Mouse (Mus musculus) embryonic fibroblast, embryonic 13.5 days (primary cell): Measurements from ENCODE around the gene Marveld1. TPM values are rescaled to one million over a fixed set of nuclear protein-coding genes. Genes with fewer than 3 reads are reported as not detected.
A peak's percentile ranks its signal among the peaks of the same experiment; 100 is the strongest.

ENCODE experiments used
- H3K27ac ChIP-seq: 2 replicates; pipeline ENCODE4 v1.5.1; 2012; ENCODE audit warnings: low read length, control low read depth, inconsistent platforms; ENCODE audit not compliant: insufficient read depth
- H3K4me1 ChIP-seq: 2 replicates; pipeline ENCODE4 v1.6.1; 2011; ENCODE audit warnings: low read length; ENCODE audit not compliant: control insufficient read depth, insufficient read depth
- H3K4me3 ChIP-seq: 2 replicates; pipeline ENCODE4 v1.5.1; 2011; ENCODE audit warnings: mild to moderate bottlenecking, control low read depth, low read length; ENCODE audit not compliant: insufficient read depth
- CTCF ChIP-seq: IDR thresholded peaks from 2 replicates; pipeline ENCODE4 v1.5.1; 2011; ENCODE audit warnings: mild to moderate bottlenecking, control low read depth, low read length, moderate library complexity, borderline replicate concordance; ENCODE audit not compliant: insufficient read depth
- POLR2A ChIP-seq: IDR thresholded peaks from 2 replicates; pipeline ENCODE4 v1.6.1; 2011; ENCODE audit warnings: low read depth, mild to moderate bottlenecking, control low read depth, low read length, moderate library complexity
- polyA plus RNA-seq: library from polyadenylated mRNA; stranded (reverse); fragments of >200 nt; gene quantifications from 2 replicates; pipeline ENCODE4 v1.2.4, GENCODE M21; 2011; ENCODE audit warnings: low read depth; ENCODE audit not compliant: missing spikeins, insufficient read length

Marveld1 gene
- polyA plus RNA-seq, 1 experiment: 68.2 TPM

DNA sequence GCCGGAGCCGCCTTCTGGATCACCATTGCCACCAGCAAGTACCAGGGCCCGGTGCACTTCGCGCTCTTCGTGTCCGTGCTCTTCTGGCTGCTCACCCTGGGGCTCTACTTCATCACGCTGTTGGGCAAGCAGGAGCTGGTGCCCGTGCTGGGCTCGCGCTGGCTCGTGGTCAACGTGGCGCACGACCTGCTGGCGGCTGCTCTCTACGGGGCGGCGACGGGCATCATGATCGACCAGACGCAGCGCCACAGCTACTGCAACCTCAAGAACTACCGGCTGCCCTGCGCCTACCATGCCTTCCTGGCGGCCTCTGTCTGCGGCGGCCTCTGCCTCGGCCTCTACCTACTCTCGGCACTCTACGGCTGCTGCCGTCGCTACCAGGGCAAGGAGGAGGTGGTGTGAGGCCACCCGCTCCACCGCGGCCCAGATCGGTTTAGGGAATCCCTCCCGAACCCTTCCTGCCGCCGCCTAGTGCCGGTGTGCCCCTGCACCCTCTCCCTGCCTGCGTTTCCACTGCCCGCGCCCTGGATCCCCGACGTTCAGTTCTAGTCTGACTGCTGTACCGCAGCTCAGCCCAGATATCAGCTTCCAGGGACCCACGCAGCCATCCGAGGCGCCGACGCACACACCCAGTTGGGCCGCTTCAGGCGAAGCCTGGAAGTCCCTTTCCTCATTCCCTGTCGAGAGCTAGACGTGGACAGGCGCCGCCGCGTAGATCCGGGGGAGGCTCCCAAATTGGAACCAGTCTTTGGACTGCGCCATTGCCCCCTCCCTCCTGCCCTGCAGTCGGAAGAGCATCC is 769 bp downstream of the Marveld1 start:
- Histone ChIP-seq H3K27ac (peak overlapping the region; percentile 79), H3K4me1 (peaks cover 20% of the 10 kb centered on the region; the same call in 1 of the 2 replicates), H3K4me3 (peak overlapping the region; percentile 71)
- TF ChIP-seq CTCF (no peak), POLR2A (peak; percentile 51; the same call in 1 of the 2 replicates)

DNA sequence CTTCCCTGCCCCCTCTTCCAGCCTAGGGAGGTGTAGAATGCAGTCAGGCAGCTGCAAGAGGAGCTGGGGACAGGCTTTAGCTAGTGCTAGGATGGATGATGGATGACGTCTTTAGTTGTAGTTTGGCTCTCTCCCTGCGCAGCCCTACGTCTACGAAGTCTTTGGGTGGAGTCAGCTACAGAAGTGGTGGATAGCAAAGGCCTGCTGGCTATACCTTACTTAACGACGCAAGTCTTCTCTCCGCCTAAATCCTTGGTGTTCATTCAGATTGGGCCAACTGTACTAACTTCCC is 1.3 kb downstream of the Marveld1 start:
- peaks cover 20% of the 10 kb centered on the region; the same call in 1 of the 2 replicates for H3K4me1 ChIP-seq
- peak overlapping the region; percentile 79; the same call in 1 of the 2 replicates for H3K27ac ChIP-seq
- no peak for TF ChIP-seq CTCF
- peak; percentile 73 for TF ChIP-seq POLR2A

DNA sequence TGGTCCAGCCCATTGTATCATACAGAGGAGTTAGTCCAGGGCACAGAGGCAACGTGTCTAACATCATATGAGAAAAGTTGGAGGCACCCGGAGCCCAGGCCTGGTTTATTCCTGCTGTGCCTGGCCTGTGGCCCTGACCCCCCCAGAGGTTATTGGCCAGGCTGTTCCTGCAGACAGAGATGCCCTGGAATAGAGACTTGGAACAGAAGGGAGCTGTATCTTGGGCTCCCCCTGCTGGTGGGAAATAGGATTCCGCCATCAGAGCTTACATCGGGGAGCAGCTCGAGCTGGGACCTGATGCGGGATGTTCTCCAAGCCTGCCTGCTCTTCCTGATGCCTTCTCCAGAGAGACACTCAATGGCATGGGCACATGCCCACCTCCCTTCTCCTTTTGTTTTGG is 4.8 kb downstream of the Marveld1 start:
- TF ChIP-seq POLR2A (0 out of 2 replicates have a peak, but pooled peaks have one; percentile 2), CTCF (peak; percentile 35; the same call in 1 of the 2 replicates)
- H3K4me3 ChIP-seq: no peak overlapping the region
- H3K4me1 ChIP-seq: peaks cover 15% of the 10 kb centered on the region; the same call in 1 of the 2 replicates
- H3K27ac ChIP-seq: no peak overlapping the region

More for the DNA sequence above, 1.3 kb downstream of the Marveld1 start:
- H3K4me3 ChIP-seq: peak overlapping the region; percentile 71

DNA sequence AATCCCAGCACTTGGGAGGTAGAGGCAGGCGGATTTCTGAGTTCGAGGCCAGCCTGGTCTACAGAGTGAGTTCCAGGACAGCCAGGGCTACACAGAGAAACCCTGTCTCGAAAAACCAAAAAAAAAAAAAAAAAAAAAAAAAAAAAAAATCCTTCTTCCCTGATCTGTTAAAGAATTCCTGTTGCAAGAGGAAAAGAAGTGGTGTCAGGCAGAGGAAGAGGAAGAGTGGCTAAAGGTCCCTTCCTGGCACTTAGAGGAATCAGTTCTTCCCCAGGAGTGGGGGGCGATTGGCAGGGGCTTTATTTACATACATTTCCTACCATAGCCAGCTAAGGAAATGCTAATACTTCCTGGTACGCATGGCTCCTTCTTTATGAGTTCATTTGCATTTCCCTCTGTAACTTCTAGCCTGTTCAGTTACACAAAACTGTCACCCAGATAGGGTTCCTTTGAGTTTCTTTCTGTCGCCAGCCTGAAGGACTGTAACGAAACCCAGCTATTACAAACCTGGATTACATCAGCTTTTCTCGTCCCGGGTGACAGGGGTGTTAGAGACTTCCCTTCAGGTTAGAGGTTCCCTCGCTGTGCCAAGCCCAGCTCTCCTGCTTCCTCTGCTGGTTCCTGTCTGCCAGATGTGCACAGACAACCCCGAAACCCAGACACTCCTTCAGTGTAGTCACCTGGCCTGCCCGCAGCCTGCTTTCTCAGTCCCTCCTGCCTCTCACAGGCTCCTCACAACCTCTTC is 10.5 kb downstream of the Marveld1 start:
- no peak for TF ChIP-seq CTCF
- TF ChIP-seq POLR2A: no peak
- Histone ChIP-seq H3K27ac (no peak overlapping the region), H3K4me3 (no peak overlapping the region), H3K4me1 (no peaks in the 10 kb centered on the region)

DNA sequence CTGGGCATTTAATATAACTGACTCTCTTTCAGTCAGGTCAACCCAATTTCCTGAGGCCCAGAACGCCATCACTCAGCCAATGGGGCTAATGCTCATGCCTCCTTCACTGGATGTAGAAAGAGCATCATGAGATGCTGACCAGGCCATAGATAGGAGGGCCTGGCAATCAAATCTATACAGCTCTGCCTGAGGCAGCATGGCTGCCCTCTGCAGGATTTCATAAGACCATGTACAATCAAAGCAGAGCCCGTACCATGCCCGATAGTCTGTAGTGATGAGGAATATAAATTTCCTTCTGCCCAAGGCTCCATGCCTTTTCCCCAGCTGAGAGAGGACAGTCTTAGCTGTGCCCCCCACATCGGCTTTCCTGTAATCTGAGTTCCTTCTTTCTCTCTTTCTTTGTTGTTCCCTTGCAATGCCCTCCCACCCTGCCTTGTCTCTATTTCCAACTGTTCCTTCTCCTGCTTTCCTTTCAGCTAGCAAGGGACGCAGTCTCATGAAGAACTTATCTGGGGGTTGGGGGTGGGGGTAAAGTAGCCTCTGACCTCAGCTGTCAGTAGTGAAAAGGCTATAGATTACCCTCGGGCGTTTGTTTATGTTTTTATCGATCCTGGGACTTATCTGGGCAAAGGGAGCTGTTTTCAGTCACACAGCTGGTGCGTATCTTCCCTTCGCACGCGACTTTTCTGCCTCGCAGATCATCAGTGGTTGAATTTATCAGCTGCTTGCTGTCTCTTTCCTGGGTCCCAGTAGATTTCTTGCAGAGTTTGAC is 11.2 kb downstream of the Marveld1 start:
- H3K4me3 ChIP-seq: no peak overlapping the region
- no peak overlapping the region for H3K27ac ChIP-seq
- no peaks in the 10 kb centered on the region for H3K4me1 ChIP-seq
- TF ChIP-seq CTCF: no peak
- TF ChIP-seq POLR2A: no peak

DNA sequence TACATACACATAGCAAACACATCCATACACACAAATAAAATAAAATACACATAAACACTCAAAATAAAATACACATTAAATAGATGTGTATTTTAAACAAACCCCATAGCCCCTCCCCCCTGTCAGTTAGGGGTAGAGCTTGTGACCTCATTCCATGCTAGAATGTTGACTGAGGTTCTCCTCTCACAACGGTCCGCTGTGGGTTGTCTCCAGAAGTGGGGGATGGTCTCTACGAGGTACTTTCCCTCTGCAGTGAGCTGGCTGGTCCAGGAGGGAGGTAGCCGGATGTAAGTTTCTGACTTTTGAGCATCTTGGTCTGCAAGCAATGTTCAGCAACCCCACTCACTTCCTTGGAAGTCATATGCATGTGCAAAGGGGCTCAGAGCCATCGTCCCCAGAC is 16.6 kb downstream of the Marveld1 start, which contains the start of gene Zfyve27:
Gene Zfyve27 (plus strand): TSS at position 188 of the 400 bp plus-strand sequence.
- Histone ChIP-seq H3K4me3 (no peak within 1 kb of the TSS), H3K4me1 (no peaks in the 10 kb centered on the region), H3K27ac (no peak within 1 kb of the TSS)
- no peak for TF ChIP-seq CTCF
- no peak for TF ChIP-seq POLR2A

DNA sequence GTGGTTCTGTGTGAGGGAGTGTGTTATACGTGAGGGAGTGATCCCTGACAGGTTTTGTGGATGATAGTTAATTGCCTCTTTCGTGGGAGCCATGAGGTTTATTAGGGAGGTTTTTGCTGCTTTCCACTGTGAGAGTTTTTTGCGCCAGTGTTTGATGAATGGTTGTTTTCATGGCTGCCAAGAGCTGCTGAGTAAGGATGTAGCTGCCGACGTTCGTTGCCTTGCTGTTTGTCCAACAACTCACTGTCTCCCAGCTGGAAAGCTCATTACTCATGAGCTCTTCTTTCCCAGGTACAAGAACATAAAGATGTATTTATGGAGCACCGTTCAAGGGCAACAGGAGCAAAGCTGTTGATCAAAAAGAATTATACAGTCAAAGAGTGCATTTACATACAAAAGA is 17.0 kb downstream of the Marveld1 start:
- Histone ChIP-seq H3K4me3 (no peak overlapping the region), H3K4me1 (no peaks in the 10 kb centered on the region), H3K27ac (no peak overlapping the region)
- TF ChIP-seq CTCF (no peak), POLR2A (no peak)

DNA sequence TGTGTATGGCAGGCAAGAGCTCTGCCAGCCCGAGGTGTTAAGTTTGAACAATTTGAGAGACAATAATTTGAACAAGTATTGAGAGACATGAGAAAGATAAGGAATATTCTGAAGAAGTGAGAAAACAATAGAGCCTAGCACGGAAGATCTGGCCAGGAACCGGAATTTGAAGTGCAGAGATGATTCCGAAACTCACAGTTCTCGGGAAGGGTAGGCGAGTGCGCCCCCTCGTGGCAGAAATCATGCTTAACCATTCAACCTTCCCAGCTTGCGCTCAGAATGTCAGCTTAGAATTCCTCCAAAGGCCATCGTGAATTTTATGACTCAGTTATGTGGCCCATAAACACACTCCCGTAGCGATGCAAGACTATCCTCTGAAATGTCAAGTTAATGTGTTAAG is 18.9 kb downstream of the Marveld1 start:
- Histone ChIP-seq H3K27ac (no peak overlapping the region), H3K4me3 (no peak overlapping the region), H3K4me1 (no peaks in the 10 kb centered on the region)
- TF ChIP-seq CTCF: peak; percentile 81; the same call in 1 of the 2 replicates
- TF ChIP-seq POLR2A: no peak; the same call in 1 of the 2 replicates

DNA sequence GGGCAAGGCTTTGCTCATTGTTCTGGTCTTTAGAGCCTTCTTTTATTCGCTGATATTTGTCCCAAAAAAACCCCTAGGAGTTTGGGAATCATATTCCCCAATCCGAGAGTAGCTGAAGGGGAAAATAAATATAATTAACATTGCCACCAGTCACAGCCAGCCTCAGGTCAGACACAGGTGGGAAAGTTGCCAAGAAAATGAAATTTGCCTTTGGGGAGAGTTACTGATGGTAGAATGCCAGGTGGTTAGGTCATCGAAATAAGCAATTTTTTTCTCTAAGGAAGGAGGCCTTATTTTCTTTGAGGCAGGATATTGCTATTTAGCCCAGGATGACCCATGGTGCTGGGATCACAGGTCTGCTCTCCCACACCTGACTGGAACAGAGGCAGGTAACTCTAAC is 19.6 kb downstream of the Marveld1 start:
- Histone ChIP-seq H3K4me3 (no peak overlapping the region), H3K4me1 (0 out of 2 replicates have a peak, but pooled peaks cover 5% of the 10 kb centered on the region), H3K27ac (no peak overlapping the region)
- no peak for TF ChIP-seq CTCF
- no peak for TF ChIP-seq POLR2A
